Comparison of ENCODE assay signal across 8 mouse cellular contexts in genomic region chr2:25395721-25396596, GRCm38 (mm10). TPM values are rescaled to one million over a fixed set of nuclear protein-coding genes. Genes with fewer than 3 reads are reported as not detected.
A peak's percentile ranks its signal among the peaks of the same experiment; 100 is the strongest.
DNase-seq lines count a peak whose midpoint lies in the region; ATAC-seq lines count a peak whose summit lies in the region.

Gene Entpd2, plus strand, starts transcription at chr2:25395874.

- H3K4me3 ChIP-seq in forebrain, embryonic 16.5 days (replicated peaks; ENCODE audit: low read length), result peak within 1 kb of the TSS; percentile 38
- peak within 1 kb of the TSS; percentile 36 for H3K4me3 ChIP-seq in hindbrain, embryonic 13.5 days
- H3K4me3 ChIP-seq in midbrain, embryonic 12.5 days, result peak within 1 kb of the TSS; percentile 34

- H3K9ac ChIP-seq in forebrain, embryonic 16.5 days (replicated peaks; ENCODE audit: low read depth, low read length), result peak within 1 kb of the TSS; percentile 34; the same call in 1 of the 2 replicates
- peak within 1 kb of the TSS; percentile 64 for H3K9ac ChIP-seq in hindbrain, embryonic 13.5 days
- no peak within 1 kb of the TSS for H3K9ac ChIP-seq in midbrain, embryonic 12.5 days (replicated peaks)

- 2% methylated on average over 57 of the region's 57 CpGs for WGBS in forebrain, embryonic 16.5 days
- WGBS in hindbrain, embryonic 13.5 days, result 1% methylated on average over 57 of the region's 57 CpGs
- WGBS in midbrain, embryonic 12.5 days, result 2% methylated on average over 57 of the region's 57 CpGs

- peak; percentile 39 for DNase-seq in embryo, embryonic 10 days (ENCODE audit: low spot score)
- no peak for DNase-seq in embryo, embryonic 9.5 days (ENCODE audit: extremely low spot score)
- DNase-seq in adrenal gland, postnatal 36 days, result peak; percentile 39 to 50
- DNase-seq in left cerebral cortex, postnatal 14 days (ENCODE audit: low spot score in 2 of 2), result no peak
- DNase-seq in c-Kit-positive CD71-positive TER-119-positive erythroid progenitor cells, embryonic 14.5 days (ENCODE audit: low spot score), result no peak

- H3K4me1 ChIP-seq in forebrain, embryonic 16.5 days (replicated peaks; ENCODE audit: control insufficient read depth, insufficient read depth, low read length), result peaks cover 21% of the 10 kb centered on the region
- peaks cover 32% of the 10 kb centered on the region for H3K4me1 ChIP-seq in hindbrain, embryonic 13.5 days (replicated peaks)
- peaks cover 22% of the 10 kb centered on the region for H3K4me1 ChIP-seq in midbrain, embryonic 12.5 days

- no peaks in the 10 kb centered on the region for H3K36me3 ChIP-seq in forebrain, embryonic 16.5 days (ENCODE audit: control insufficient read depth, insufficient read depth)
- no peaks in the 10 kb centered on the region for H3K36me3 ChIP-seq in hindbrain, embryonic 13.5 days
- H3K36me3 ChIP-seq in midbrain, embryonic 12.5 days, result no peaks in the 10 kb centered on the region

- H3K9me3 ChIP-seq in forebrain, embryonic 16.5 days (ENCODE audit: control insufficient read depth, low read length), result no peaks in the 10 kb centered on the region
- no peaks in the 10 kb centered on the region for H3K9me3 ChIP-seq in hindbrain, embryonic 13.5 days
- no peaks in the 10 kb centered on the region for H3K9me3 ChIP-seq in midbrain, embryonic 12.5 days

- H3K4me2 ChIP-seq in forebrain, embryonic 16.5 days (ENCODE audit: low read length), result peak within 1 kb of the TSS; percentile 59
- H3K4me2 ChIP-seq in hindbrain, embryonic 13.5 days, result peak within 1 kb of the TSS; percentile 61
- H3K4me2 ChIP-seq in midbrain, embryonic 12.5 days (replicated peaks), result peak within 1 kb of the TSS; percentile 58

- intact Hi-C loops in left cerebral cortex, postnatal 14 days (cut with DNase I), result loop anchor here (2.0 kb wide), 1 partner anchor 19 kb away; no protein-coding TSS in a partner anchor

- H3K27ac ChIP-seq in forebrain, embryonic 16.5 days (ENCODE audit: low read length), result peak within 1 kb of the TSS; percentile 12; the same call in 1 of the 2 replicates
- no peak within 1 kb of the TSS for H3K27ac ChIP-seq in hindbrain, embryonic 13.5 days
- no peak within 1 kb of the TSS for H3K27ac ChIP-seq in midbrain, embryonic 12.5 days (replicated peaks)

- ATAC-seq in forebrain, embryonic 16.5 days, result no peak
- no peak for ATAC-seq in hindbrain, embryonic 13.5 days (ENCODE audit: low FRiP score)
- no peak for ATAC-seq in midbrain, embryonic 12.5 days (ENCODE audit: low FRiP score, low read depth)

- peaks cover 44% of the 10 kb centered on the region for H3K27me3 ChIP-seq in forebrain, embryonic 16.5 days (replicated peaks; ENCODE audit: control insufficient read depth, insufficient read depth, low read length)
- peaks cover 88% of the 10 kb centered on the region for H3K27me3 ChIP-seq in hindbrain, embryonic 13.5 days
- peaks cover 82% of the 10 kb centered on the region for H3K27me3 ChIP-seq in midbrain, embryonic 12.5 days

RNA-seq across cellular contexts. Expression of gene Entpd2, which starts in this region (rescaled TPM):
- total RNA-seq in adrenal gland, postnatal 36 days (2021), result 1 to 10 TPM; 5.0 to 7.8 TPM
- polyA plus RNA-seq in forebrain, embryonic 16.5 days (2015; fragmentation: Nextera tagmentation; extraction: Ambion mirVana), result 5.2 and 6.2 TPM in 2 replicates
- polyA plus RNA-seq in hindbrain, embryonic 13.5 days (2015; fragmentation: Nextera tagmentation; extraction: Ambion mirVana), result 2.6 and 3.6 TPM in 2 replicates
- 10 to 100 TPM; 14.7 to 17.5 TPM for total RNA-seq in left cerebral cortex, postnatal 14 days (2021)
- 0.20 TPM in 2 replicates for polyA plus RNA-seq in midbrain, embryonic 12.5 days (2016; fragmentation: Nextera tagmentation; extraction: Ambion mirVana)

Comparison
In these comparisons a context has a peak if more than half of its experiments do, and no peak if none do; other contexts are left out.
1. DNase-seq: peak in embryo, embryonic 10 days (single experiment) and adrenal gland, postnatal 36 days (2 of 2); none in embryo, embryonic 9.5 days (single experiment), left cerebral cortex, postnatal 14 days (0 of 2) and c-Kit-positive CD71-positive TER-119-positive erythroid progenitor cells, embryonic 14.5 days (single experiment).
2. Peak in every context shown above with its lines, with median percentiles within 50 percentile points of each other: H3K4me2 ChIP-seq and H3K4me3 ChIP-seq.